Mouse (Mus musculus): ENCODE results near the gene Tmem60.

- no peak for TF ChIP-seq CTCF (IDR thresholded peaks at IDR 0.05; ENCODE audit: control insufficient read depth, insufficient read depth, low read length)
- TF ChIP-seq POLR2A (IDR thresholded peaks at IDR 0.05; ENCODE audit: borderline replicate concordance, control insufficient read depth, low read depth, low read length) = no peak
These were observed 53.9 kb downstream of the Tmem60 start for GRCm38 (mm10) chr5:20935934-20936333.

All from bone marrow, adult 2 months (tissue).